Mouse (Mus musculus): ENCODE measurements at regions not wholly inside any gene's neighbourhood (a gene's known extent, or its start where the extent isn't known, plus 50 kb on each side); places are given as distances from the start of the nearest gene placed in this dataset.

DNA sequence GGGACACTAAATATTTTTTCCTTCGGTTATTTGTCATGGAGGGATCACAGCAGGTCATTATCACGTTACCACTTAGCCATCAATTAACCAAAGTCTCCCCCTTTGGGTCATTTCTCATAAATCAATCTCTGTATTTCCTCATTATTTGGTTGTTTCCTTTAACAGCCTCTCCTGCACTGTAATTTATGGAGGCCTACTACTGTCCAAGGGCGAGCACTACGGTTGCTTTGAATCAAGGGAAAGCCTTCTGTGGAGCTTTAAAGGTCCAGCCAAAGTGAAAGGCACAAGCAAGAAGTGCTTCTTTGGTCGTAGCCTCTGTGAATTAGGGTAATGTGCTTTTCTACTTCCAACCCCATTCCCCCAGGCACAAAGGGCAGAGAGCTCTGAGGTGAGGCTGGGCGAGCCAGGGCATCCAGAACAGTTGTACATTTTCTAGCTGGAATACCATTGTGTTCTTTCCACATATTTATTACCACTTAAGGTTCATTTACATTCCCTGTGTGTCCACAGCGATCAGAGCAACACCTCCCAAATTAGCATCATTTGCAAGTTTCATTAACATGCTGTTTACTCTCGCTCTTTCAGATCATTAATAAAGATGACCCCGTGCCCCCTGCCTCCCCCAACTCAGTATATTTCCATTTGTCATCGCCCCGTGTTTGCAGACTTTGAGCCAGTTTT is 207.5 kb upstream of the Ppp2r3a start:
- DNase-seq (ENCODE audit: low read depth in 1 of 2, low spot score in 2 of 2): no peak

DNA sequence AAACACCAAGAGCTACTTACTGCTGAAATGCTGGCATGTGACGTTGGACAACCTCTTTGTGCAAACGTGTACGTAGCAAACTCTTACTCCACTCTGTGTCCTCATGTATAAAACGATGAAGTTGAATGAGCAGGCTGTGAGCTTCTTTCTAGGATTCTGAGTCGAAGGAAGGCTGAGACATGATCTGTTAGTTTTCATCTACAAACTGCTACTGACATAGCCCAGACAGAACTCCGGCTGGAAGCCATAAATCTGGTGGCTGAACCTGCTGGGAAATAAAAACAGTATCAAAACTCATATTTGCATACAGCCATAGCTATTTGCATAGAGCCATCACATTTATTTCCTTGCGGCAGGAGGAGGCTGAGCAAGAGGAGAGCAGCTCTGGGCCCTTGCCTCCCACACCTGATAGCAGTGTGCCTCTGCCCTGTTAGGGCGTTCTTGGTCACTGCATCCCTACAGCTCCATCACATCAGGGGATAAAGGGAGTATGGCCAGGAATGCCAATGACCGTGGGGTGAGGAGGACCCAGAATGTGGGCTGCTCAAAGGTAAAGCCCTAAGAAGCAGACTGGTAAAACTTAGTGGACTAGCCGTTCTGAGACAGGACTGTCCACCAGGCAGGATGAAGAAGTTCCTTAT is 206.8 kb upstream of the Ppp2r3a start:
- DNase-seq (ENCODE audit: low read depth in 1 of 2, low spot score in 2 of 2): no peak

DNA sequence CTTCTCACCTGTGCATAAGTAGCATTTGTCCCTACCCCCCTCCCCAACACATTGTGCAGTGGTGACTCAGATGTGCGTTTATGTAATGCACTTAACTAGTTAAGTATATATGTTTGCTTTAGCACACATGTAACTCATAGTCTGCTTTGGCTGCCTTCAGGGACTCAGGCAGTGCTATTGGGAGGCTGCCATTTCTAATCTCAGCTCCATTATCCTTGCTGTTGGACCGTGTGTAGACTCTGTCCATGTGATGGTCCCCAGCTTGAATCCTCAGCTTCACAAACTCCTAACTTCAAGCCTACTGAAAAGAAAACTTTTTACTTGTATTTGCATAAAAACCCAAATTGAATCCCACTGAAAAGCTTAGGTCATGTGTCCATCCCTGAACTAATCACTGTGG is 194.7 kb upstream of the Ppp2r3a start:
- DNase-seq (ENCODE audit: low read depth in 1 of 2, low spot score in 2 of 2): no peak

DNA sequence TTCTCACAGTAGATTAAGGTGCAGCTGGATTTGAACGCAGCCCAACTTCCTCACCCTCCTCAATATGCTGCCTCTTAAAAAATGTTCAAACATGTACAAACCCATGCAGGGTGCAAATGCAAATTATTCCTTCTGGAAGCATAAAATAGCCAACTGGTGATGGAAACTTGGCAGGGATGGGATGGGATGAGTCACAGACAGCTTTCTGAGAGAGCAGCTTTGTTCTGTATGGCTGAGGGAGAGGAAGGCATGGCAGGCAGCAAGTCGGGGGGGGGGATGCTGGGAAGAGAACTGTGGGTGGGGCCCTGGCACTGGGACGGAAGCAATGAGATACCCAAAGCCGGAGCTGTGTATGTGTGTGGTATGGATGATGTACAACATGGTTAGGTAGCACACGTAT is 194.2 kb upstream of the Ppp2r3a start:
- no peak for DNase-seq (ENCODE audit: low read depth in 1 of 2, low spot score in 2 of 2)

DNA sequence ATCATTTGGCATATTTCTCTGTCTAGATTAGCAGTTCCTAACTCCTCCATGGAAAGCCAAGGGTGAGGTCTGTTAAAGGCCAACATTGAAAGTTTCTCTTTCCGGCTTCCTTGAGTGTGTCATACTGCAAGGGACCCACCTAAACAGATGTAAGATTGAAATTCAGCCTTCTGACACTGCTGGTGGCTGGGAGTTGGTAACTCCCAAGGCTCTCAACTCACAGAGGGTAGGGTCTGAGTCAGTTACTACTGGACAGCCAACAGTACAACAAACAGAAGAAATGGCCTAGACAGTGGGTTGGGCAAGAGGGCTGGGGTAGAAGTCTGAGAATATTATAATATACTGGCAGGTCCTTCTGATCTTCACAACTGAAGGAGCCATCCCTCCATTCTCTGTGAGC is 193.7 kb upstream of the Ppp2r3a start:
- no peak for DNase-seq (ENCODE audit: low read depth in 1 of 2, low spot score in 2 of 2)

DNA sequence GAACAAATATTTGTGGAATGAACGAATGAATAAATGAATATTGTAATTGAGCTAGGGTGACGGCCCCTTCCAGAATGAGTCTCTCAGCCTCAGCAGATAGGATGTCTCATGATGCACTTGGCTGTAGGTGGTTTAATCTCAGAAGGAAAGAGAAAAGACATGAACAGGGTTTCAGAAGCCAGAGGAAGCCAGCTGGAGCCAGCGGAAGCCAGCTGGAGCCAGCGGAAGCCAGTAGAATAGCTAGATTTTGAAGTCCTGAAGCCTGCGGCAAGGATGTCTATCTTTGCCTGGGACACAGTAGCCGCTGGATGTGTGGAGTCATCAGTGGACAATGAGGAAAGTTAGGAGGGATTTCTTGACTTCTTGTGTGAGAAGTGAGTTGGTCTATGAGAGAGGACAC is 188.3 kb upstream of the Ppp2r3a start:
- DNase-seq (ENCODE audit: low read depth in 1 of 2, low spot score in 2 of 2): no peak

DNA sequence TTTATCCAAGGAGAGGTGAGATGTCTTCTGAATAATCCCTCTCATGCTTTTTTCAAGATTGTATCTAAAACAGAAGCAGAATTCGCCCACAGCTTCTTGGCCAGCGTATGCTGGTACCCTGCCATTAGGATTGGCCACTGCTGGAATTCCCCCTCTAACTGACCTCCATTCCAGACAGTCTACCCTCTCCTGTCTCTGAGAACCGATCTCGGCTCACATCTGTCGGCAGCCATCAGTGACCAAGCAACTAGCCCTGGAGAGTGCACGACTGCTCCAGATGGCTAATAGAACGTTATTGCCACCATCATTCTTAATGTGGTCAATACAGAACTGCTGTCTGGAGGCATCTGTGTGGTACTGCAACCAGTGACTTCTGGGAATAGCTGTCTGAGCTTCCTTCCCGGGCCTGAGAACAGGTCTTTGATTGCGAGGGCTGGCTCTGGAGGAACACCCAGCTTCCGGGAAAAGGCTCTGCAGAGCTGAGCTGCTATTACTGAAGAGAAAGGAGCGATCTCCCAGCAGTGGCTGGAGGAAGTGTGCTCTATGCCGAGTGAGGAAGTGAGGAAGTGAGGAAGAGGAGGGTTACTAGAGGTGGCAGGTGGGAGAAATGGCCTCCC is 187.1 kb upstream of the Ppp2r3a start:
- DNase-seq (ENCODE audit: low read depth in 1 of 2, low spot score in 2 of 2): no peak

DNA sequence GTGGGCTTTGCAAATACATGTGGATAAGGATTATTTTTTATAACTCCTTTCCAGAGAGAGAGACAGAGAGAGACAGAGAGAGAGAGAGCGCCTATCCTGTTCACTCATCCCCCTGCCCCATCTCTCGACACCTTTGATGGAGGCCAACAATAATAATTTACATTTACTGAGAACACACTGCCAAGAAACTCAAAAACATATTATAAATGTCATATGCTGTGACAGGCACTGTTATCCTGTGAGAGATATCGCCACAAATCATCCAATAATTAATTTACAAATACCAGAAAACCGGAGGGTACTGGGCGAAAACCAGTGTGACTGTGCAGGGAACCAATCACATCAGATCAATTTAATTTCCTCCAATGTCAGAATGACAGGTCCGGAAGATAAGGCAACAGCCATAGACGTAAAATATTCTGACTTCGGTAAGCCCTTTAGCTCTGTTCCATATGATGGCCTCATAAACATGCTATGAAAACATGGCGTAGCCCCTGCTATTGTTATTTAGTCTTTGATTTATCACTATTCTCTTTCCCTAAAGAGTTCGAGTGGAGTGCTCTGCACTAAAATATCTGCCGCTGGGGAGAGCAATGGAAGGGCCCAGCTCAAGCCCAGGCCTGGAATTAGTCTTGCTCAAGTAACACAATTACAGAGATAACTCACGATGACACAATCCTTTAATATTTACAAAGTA is 173.5 kb upstream of the Ppp2r3a start:
- no peak for DNase-seq (ENCODE audit: low read depth in 1 of 2, low spot score in 2 of 2)

DNA sequence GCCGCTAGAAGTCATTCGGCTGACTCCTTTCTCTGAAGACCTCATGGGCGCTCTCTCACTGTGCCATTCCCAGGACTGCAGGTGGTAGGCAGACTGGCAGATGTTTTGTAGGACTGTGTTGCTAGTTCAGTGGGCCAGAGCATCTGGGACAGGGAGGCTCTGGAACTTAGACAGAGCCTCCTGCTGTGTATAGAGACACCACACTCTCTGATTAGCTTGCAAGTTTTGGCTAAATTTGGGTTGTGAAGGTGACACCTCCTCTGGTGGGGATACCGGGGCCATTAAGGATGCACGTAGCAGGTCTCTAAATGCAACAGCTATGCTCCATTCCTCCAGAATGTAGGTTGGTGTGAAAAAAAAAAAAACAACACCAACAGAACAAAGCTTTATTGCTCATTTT is 171.4 kb upstream of the Ppp2r3a start:
- no peak for DNase-seq (ENCODE audit: low read depth in 1 of 2, low spot score in 2 of 2)

DNA sequence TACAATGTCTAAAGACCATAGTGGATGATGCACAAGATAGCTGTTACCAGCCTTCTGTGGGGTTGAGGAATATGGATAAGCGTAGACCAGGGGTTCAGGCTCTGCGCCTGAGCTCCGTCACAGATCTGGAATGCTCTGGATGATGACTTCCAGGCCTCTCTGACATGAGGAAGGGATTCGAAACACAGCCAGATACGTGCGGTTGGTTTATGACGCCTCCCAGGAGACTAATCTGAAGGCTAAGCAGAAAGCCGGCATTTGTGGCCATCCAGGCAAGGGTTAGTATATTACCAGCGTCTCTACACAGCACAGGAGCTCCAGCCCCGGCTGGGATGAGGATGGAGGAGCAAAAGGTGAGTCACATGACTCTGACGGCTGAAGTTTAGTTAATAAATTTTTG is 170.4 kb upstream of the Ppp2r3a start:
- no peak for DNase-seq (ENCODE audit: low read depth in 1 of 2, low spot score in 2 of 2)

DNA sequence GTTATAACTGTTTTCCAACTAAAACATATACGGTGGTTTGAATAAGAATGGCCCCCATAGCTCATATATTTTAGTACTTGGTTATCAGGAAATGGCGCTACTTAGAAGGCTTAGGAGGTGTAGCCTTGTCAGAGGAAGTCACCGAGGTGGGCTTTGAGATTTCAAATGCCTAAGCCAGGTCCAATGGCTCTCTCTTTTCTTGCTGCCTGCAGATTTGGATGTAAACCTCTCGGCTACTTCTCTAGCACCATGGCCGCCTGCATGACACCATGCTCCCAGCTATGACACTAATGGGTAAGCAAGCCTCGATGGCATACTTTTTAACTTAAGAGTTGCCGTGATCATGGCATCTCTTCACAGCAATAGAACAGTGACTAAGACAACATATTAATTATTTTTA is 169.5 kb upstream of the Ppp2r3a start:
- no peak for DNase-seq (ENCODE audit: low read depth in 1 of 2, low spot score in 2 of 2)

DNA sequence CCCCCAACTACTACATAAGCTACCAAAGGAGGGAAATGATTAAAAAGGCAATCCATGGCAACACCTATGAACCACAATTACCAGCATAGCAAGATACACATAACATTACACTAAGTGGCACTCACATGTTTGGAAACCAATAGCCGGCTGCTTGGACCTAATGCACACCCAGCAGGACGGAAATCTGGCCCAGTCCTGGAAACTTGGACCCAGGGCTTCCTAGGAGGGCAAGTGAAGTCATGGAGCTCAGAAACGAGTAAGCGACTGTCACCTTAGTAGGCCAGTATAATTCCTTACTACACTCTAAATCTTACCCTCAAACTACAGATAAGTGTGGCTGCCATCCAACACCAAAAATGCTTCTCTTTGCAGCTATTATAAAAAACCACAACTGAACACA is 168.6 kb upstream of the Ppp2r3a start:
- DNase-seq (ENCODE audit: low read depth in 1 of 2, low spot score in 2 of 2): no peak

DNA sequence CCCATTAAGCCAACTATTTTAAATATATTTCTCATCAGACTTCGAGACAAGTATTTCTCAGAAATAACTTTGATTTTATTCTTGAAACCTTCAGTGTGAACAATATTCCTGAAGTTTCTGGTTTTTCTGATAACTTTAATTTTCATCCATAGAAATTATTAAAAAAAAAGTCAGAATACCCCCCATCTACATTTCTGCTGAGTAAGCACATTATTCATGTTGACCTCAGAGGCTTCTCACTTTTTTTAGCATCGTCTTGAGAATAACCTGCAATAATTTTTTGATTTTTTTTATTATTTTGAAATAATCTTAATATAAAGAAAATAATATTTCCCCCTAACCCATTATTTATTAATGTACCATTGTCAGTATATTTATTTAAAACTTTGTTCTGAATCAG is 166.1 kb upstream of the Ppp2r3a start:
- no peak for DNase-seq (ENCODE audit: low read depth in 1 of 2, low spot score in 2 of 2)

DNA sequence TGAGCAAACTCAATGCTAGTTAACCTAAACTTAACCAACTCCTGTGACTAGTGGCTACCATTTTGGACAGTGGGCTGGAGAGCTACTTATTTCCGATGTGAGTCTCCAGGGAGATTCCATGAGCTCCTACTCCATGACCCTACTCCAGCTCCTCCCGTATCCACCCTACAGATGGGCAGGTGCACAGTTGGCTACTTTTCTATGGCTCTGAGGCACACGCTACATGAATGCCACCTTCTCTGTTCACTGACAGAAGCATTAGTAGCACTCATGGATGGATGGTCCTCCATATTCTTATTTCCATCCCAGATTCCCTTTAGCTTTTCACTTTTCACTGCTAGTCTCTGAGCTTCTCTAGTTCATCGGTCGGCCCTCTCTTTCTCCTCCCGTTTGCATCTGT is 164.7 kb upstream of the Ppp2r3a start:
- DNase-seq (ENCODE audit: low read depth in 1 of 2, low spot score in 2 of 2): no peak

DNA sequence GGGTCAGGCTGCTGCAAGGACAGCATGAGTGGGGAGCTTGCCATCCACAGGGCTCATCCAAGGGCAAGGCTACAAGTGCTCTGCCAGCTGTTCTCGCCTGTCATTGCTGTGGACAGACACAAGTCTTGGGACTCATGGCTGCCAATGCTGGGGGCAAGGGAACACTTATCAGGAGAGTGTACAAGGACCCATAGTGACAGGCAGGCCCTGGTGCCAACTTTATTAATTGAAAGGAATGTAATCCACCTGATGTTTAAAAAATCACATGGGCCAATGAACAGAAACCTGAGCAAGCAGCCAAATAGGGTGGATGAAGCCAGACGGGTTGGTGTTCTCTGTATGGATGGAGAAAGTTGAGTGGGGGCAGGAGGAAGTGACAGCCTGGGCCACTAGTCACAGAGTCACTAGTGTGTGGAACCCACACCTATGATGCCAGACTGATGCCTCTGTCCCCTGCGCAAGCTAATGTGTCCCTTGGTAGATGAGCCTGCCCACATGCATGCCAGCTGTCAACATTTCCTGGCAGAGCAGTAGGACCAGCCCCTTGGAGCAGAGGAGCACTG is 161.6 kb upstream of the Ppp2r3a start:
- DNase-seq (ENCODE audit: low read depth in 1 of 2, low spot score in 2 of 2): no peak

DNA sequence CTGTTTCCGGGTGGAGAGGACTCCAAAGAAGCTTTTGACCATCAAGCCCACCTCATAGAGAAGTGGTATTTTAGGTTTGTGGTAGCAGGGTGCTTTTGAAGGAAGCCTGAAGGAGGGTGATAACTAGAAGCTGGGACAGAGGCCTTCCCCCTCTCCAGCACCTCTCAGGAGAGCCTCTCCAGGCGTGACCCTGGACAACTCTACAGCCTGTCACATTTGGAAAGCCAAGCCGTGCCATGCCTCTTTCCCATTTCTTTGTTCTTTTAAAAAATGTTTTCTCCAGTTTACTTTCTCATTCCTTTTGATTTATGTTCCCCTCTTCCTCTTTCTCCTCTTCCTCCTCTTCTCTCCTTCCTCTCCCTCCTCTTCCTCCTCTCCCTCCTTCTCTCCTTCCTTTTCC is 160.4 kb upstream of the Ppp2r3a start:
- DNase-seq (ENCODE audit: low read depth in 1 of 2, low spot score in 2 of 2): no peak

DNA sequence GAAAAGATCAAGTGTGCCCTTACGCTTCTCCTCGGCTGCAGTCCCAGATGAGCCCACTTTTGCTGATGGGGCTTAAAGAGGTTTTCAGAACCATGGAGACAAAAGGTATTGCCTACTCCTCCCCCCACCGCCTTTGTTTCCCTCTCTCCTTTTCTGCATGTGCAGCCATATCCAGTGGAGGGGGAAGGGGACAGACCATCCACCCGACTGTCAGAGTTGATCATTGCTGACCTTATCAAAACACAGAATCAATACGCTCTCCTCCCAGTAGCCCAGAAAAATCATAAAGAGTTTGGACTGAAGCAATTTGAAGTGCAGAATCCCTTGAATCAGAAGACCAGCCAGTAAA is 159.9 kb upstream of the Ppp2r3a start:
- DNase-seq (ENCODE audit: low read depth in 1 of 2, low spot score in 2 of 2): no peak

DNA sequence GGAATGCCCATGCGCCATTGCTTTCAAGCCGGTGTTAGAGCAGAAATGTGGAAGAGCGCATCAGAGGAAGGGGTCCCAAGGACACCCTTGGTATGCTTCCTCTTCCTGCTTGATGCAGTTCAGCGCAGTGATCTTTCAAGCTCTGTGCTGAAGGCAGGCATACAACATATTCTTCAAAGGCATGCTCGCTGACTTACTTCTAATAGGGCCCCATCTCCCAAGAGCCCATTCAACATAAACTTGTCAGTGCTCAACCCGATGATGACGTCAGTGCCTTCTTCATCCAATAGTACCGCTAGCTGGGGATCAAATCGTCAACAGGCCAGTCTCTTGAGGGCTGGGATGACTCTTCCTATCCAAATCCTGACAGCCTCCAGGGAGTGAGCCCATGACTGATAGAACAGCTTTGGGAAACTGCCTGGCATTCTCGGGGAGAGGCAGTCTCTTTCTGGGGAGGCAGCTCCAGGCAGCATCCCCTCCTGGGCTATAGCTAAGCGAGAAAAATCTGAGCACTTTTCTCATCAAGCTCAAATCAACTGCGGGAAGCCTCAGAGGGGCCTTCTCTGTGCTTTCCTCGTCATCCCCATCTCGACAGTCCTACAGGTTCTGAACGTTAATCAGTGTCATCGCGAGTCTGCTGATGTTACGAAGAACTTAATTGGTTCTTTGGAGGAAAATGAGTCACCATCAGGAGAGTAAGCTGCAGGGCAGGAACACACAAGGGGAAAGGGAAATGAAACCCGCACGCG is 159.4 kb upstream of the Ppp2r3a start:
- no peak for DNase-seq (ENCODE audit: low read depth in 1 of 2, low spot score in 2 of 2)

DNA sequence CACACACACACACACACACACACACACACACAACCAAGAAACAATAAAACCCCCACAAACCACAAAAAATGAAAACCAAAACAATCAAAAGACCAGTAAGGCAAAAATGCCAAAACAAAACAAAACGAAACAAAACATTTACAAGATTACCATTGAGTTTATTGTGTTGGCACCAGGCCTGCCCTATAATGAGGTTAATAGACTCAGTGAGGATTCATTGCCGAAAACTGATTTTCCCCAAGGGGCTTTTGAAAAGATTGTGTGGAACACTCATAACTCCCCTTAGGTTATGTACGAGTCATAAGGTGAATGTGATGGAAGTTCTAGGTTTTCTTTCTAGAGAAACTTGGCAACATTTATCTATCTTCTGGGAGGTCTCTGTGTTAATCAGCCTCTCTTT is 158.8 kb upstream of the Ppp2r3a start:
- DNase-seq (ENCODE audit: low read depth in 1 of 2, low spot score in 2 of 2): no peak

DNA sequence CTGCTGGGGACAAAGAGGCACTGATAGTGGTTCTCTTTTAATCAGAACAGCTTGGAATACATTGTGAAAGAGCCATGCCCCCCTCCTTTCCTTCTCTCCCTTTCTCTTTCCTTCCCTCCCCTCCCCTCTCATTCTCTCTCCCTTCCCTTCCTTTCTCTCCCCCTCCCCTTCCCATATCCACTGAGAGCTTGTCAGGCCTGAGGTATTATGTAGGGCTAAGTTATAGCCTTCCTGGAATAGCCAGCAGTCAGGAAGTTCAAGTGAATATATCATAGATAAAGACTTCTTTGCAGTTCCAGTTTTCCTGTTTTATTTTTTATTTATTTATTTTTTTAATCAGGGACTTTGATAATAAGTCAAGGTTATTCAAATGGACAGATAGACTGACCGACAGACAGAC is 156.5 kb upstream of the Ppp2r3a start:
- no peak for DNase-seq (ENCODE audit: low read depth in 1 of 2, low spot score in 2 of 2)

DNA sequence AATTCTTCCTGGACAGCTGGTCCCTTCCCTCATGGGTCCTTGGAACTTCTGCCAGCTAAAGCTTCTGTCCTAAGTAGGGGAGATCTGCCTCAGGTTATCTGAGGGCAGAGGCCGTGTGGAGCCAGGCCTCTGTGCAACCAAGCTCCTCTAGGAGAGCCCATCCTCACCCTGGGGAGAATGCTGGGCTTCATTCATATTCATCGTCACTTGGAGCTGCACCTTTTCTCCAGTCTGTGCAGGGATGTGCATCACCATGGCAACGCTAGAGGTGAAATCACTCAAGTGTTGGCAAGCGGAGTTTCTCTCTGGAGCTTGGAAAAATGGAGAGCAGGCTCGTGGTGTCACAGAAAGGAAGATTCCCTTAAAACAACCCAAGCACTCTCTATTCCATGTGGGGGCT is 155.5 kb upstream of the Ppp2r3a start:
- no peak for DNase-seq (ENCODE audit: low read depth in 1 of 2, low spot score in 2 of 2)
